Mouse (Mus musculus): ENCODE measurements around the gene Cfap69.

The Cfap69 gene

GRCm38 (mm10) chr5:5657932-5658331 lies 6.1 kb downstream of the Cfap69 start:
- CTCF ChIA-PET = no interaction called here

- CTCF ChIA-PET = no interaction called here
Measured at GRCm38 (mm10) chr5:5648817-5649569, 15.0 kb downstream of the Cfap69 start.

DNA sequence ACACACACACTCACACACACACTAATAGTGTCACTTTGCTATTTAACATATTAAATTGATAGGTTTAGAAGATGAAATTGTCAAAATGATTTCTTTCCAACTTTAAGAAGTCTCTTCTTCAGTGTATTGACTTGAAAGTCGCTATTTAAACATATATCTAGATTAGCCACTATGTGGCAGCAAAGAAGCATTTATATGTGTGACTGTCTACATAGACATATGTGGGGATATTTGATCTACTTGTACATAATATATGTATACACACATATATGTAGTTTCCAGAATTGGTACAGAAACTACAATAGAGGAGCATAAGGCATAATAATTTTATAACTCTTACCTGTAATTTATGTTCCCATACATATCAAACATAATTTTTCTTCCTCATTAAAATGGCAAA lies 17.9 kb downstream of the Cfap69 start:
- CTCF ChIA-PET = no interaction called here

- CTCF ChIA-PET = no interaction called here
Measured at GRCm38 (mm10) chr5:5638496-5638895, 25.5 kb downstream of the Cfap69 start.

GRCm38 (mm10) chr5:5625491-5625890 lies 38.5 kb downstream of the Cfap69 start:
- CTCF ChIA-PET = no interaction called here

- CTCF ChIA-PET = no interaction called here
Measured at GRCm38 (mm10) chr5:5618329-5618728, 45.7 kb downstream of the Cfap69 start.

DNA sequence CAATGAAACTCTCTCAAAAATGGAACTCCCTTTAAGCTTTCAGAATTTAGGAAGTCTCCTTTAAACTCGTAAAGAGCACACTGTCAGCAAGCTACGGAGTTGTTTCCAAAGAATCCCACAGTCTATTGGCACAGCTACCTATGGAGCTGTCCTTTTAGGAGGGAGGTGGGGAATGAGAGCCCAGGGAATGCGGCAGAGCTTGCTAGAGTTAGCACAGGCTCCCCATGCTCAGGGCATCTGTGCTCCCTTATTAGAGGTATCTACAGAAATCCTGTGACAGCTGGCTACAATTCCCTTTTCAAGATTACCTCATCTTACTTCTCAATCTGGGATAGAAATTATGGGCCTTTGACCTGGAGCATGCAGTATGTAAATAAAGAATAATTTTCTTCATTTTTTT lies 53.5 kb downstream of the Cfap69 start:
- CTCF ChIA-PET = no interaction called here

GRCm38 (mm10) chr5:5587686-5588085 lies 76.4 kb downstream of the Cfap69 start:
- CTCF ChIA-PET = no interaction called here

DNA sequence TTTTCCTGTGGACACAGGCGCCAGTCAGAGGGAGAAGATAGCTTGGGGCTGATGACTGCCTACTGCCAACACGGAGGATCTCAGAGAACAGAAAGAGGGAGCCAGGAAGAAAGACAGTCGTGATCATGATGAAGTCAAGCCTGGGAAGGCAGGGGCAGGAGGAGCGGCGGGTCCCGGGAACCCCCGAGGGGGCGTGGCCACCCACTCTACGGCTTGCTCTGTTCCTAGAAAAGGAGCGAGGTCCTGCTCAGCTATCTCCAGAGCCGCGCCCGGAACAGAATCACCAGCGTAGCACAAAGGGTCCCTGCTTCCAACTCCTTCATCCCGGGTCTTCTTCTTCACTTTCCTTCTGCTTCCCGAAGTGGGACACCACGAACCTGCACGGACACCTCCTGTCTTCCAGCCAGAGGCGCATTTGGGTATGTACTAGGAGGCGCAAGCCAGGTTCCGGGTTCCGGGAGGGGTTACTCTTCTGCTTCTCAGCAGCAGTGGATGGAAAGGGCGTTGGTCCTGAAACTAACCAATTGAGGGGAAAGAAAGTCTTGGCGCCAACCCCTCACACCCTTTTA lies 90.2 kb downstream of the Cfap69 start, which contains the start of gene Gm8773:
TSS of gene Gm8773 (plus strand) at position 51 of the 569 bp plus-strand sequence.
- CTCF ChIA-PET = no interaction called here

GRCm38 (mm10) chr5:5562435-5562834 lies 101.6 kb downstream of the Cfap69 start:
- CTCF ChIA-PET = no interaction called here

GRCm38 (mm10) chr5:5561041-5561706 lies 102.9 kb downstream of the Cfap69 start:
- CTCF ChIA-PET = no interaction called here

DNA sequence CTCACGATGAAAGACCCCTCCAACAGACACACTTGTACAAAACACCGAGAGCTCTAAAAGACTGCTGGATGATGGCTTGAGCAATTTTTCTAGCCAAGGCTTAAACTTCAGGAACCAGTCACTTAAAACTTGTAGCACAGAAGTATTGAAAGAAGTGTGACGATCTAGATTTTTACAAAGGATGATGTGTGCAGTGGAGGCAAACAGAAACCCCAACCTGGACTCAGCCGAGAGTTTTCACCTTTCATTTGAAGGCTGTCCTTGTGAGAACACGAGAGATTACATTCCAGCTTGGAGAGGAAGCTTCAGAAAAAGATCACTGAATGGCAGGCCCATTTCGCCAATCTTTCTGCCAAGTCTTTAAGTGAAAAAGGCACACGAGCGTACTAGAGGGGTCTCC lies 104.2 kb downstream of the Cfap69 start:
- CTCF ChIA-PET = no interaction called here

DNA sequence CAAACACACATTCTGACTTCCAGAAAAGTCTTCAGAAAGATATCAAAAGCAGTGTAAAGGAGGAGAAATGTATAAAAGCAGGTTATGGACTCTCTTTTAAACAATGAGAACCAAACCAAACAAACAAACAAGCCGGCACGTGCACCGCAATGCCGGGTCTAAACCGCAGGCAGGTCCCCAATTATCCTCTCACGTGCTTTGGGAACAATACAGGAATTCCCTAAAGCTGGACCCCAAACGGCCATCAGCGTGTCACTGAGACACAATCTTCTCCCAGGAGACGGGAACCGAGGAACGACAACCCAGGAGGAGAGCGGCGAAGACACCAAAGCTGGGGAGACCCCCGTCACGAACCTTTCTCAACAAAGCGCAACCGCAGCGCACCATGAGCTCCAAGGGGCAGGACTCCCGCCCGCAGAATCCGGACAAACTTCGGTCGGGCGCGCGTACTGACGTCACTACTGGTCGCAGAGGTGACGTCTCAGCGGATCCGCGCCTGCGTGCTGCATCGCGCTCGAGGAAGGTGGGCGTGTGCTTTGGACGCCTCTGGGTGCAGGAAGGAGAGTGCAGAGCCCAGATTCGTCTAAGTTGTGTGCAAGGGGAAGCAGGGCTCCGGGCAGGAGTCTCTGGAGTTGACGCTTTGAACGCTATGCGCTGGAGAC lies 104.8 kb downstream of the Cfap69 start, which contains the start of gene Gtpbp10:
TSS of gene Gtpbp10 (minus strand) at position 460 of the 662 bp plus-strand sequence.
- CTCF ChIA-PET = no interaction called here

DNA sequence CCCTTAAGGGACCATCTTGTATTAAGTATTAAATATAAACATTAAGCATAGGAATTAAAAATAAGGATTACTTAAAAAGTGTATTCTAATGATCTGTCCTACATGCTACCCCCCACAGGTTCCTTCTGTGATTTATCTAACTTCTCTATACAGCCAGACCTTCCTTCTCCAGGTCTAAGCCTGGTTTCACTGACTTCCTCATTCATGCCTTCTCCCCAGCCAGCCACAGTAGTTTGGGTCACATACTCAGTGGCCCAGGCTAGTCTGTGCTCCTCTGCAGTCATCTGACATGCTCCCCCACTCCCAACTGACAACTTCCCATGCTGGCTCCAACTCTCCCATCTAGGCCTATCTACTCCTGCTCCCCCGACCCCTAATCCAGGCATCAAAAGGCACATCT lies 112.9 kb downstream of the Cfap69 start:
- CTCF ChIA-PET = interaction anchor here (0.6 kb wide), 1 partner anchor 586 kb away, joined by 14 read pairs; no protein-coding TSS in a partner anchor

- CTCF ChIA-PET = no interaction called here
Measured at GRCm38 (mm10) chr5:5540385-5540784, 123.7 kb downstream of the Cfap69 start.

- CTCF ChIA-PET = no interaction called here
Measured at GRCm38 (mm10) chr5:5539771-5540170, 124.3 kb downstream of the Cfap69 start.

DNA sequence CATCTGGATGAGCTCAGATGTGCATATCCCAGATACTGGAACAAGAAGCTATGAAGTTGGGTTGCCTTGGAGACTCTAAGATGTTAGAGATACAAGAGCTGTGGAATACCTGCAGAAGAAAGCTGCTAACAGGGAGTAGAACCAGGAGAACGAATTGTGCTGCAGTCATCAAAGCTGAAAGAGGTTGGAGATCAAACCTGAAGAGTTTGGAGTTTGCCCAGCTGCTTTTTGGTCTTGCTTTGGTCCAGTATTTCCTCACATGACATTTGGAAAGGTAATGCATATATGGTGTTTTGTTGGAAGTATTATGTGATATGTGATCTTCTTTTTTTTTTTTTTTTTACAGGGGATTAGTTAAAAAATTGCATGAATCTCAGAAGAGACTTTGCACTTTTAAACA lies 127.9 kb downstream of the Cfap69 start:
- CTCF ChIA-PET = no interaction called here

GRCm38 (mm10) chr5:5533656-5534420 lies 130.2 kb downstream of the Cfap69 start:
- CTCF ChIA-PET = no interaction called here

Data from spleen, embryonic (tissue).